Mouse (Mus musculus) stomach, adult 2 months (tissue): ENCODE data around the gene Zswim3. TPM values are rescaled to one million over a fixed set of nuclear protein-coding genes. Genes with fewer than 3 reads are reported as not detected.

Source experiments
- polyA plus RNA-seq: library from polyadenylated mRNA; depleted of rRNA; stranded (reverse); fragments of >200 nt; gene quantifications from 2 replicates; pipeline ENCODE4 v1.2.3, GENCODE M21; 2012; rRNA removed

Zswim3 gene
- 0.58 and 1.1 TPM in 2 replicates for polyA plus RNA-seq

GRCm38 (mm10) chr2:164804533-164805331 lies at the start of gene Zswim3, which contains the start of gene Acot8:
Zswim3 (plus strand) TSS chr2:164805098.
Acot8 (minus strand) TSS chr2:164804882.

GRCm38 (mm10) chr2:164769258-164770037 lies 35.5 kb upstream of the Zswim3 start, which contains the start of gene Ube2c:
Ube2c (plus strand) TSS chr2:164769898.

GRCm38 (mm10) chr2:164779481-164780086 lies 25.3 kb upstream of the Zswim3 start, which contains the start of gene Tnnc2:
Tnnc2 (minus strand) TSS chr2:164779967.

GRCm38 (mm10) chr2:164785481-164786387 lies 19.2 kb upstream of the Zswim3 start, which contains the start of gene Snx21:
Snx21 (plus strand) TSS chr2:164785823.

GRCm38 (mm10) chr2:164822636-164823165 lies 17.8 kb downstream of the Zswim3 start, which contains the start of gene Zswim1:
Zswim1 (plus strand) TSS chr2:164822686.

GRCm38 (mm10) chr2:164828437-164828836 lies 23.5 kb downstream of the Zswim3 start, which contains the start of gene Spata25:
Spata25 (minus strand) TSS chr2:164828537.

GRCm38 (mm10) chr2:164832748-164833301 lies 27.9 kb downstream of the Zswim3 start, which contains the start of gene Ctsa:
Ctsa (plus strand) TSS chr2:164832873.

GRCm38 (mm10) chr2:164833314-164833959 lies 28.5 kb downstream of the Zswim3 start, which contains the start of gene Neurl2:
Neurl2 (minus strand) TSS chr2:164833456.

GRCm38 (mm10) chr2:164857101-164857821 lies 52.4 kb downstream of the Zswim3 start, which contains the start of gene Pltp:
Pltp (minus strand) TSS chr2:164857711.

Other genes with a start within 250 kb of the Zswim3 start
- 41.0 and 51.1 TPM in 2 replicates for gene Wfdc2, start 242.7 kb upstream of the Zswim3 start, polyA plus RNA-seq
- 0.43 TPM in 1 of 2 replicates, not detected in the other for gene Spint3, start 231.6 kb upstream of the Zswim3 start, polyA plus RNA-seq
- 0.08 and 0.14 TPM in 2 replicates for gene Wfdc6a, start 219.7 kb upstream of the Zswim3 start, polyA plus RNA-seq
- 0.19 TPM in 1 of 2 replicates, not detected in the other for gene Eppin, start 211.5 kb upstream of the Zswim3 start, polyA plus RNA-seq
- gene Wfdc6b, start 191.6 kb upstream of the Zswim3 start, polyA plus RNA-seq: 0.11 TPM in 1 of 2 replicates, not detected in the other
- 0.26 TPM in 1 of 2 replicates, not detected in the other for gene Wfdc8, start 191.5 kb upstream of the Zswim3 start, polyA plus RNA-seq
- 0.09 TPM in 1 of 2 replicates, not detected in the other for gene Wfdc16, start 166.3 kb upstream of the Zswim3 start, polyA plus RNA-seq
- gene Wfdc10, start 149.1 kb upstream of the Zswim3 start, polyA plus RNA-seq: 0.30 and 3.4 TPM in 2 replicates
- gene Wfdc9, start 148.5 kb upstream of the Zswim3 start, polyA plus RNA-seq: not detected in 2 replicates
- not detected in 2 replicates for gene Wfdc11, start 131.0 kb upstream of the Zswim3 start, polyA plus RNA-seq
- gene Wfdc13, start 120.0 kb upstream of the Zswim3 start, polyA plus RNA-seq: 0.75 and 2.0 TPM in 2 replicates
- 0.20 TPM in 1 of 2 replicates, not detected in the other for gene Spint4, start 106.6 kb upstream of the Zswim3 start, polyA plus RNA-seq
- gene Spint5, start 89.8 kb upstream of the Zswim3 start, polyA plus RNA-seq: not detected in 2 replicates
- gene Wfdc3, start 59.2 kb upstream of the Zswim3 start, polyA plus RNA-seq: 0.22 TPM in 1 of 2 replicates, not detected in the other
- 9.0 and 25.3 TPM in 2 replicates for gene Dnttip1, start 59.1 kb upstream of the Zswim3 start, polyA plus RNA-seq
- 31.9 and 34.3 TPM in 2 replicates for gene Ube2c, start 35.2 kb upstream of the Zswim3 start, polyA plus RNA-seq
- 33.7 and 34.0 TPM in 2 replicates for gene Tnnc2, start 25.1 kb upstream of the Zswim3 start, polyA plus RNA-seq
- gene Snx21, start 19.3 kb upstream of the Zswim3 start, polyA plus RNA-seq: 15.0 and 20.3 TPM in 2 replicates
- gene Acot8, start 216 bp upstream of the Zswim3 start, polyA plus RNA-seq: 37.1 and 48.4 TPM in 2 replicates
- 8.0 and 8.1 TPM in 2 replicates for gene Zswim1, start 17.6 kb downstream of the Zswim3 start, polyA plus RNA-seq
- not detected in 2 replicates for gene Spata25, start 23.4 kb downstream of the Zswim3 start, polyA plus RNA-seq
- 97.4 and 104 TPM in 2 replicates for gene Ctsa, start 27.8 kb downstream of the Zswim3 start, polyA plus RNA-seq
- 3.4 and 4.2 TPM in 2 replicates for gene Neurl2, start 28.4 kb downstream of the Zswim3 start, polyA plus RNA-seq
- 43.0 and 47.2 TPM in 2 replicates for gene Pltp, start 52.6 kb downstream of the Zswim3 start, polyA plus RNA-seq
- 30.9 and 37.6 TPM in 2 replicates for gene Pcif1, start 74.2 kb downstream of the Zswim3 start, polyA plus RNA-seq
- gene Zfp335, start 106.7 kb downstream of the Zswim3 start, polyA plus RNA-seq: 16.7 and 17.1 TPM in 2 replicates
- gene Mmp9, start 135.7 kb downstream of the Zswim3 start, polyA plus RNA-seq: 1.9 and 3.6 TPM in 2 replicates
- gene Slc12a5, start 155.7 kb downstream of the Zswim3 start, polyA plus RNA-seq: 0.30 and 0.47 TPM in 2 replicates
- 9.8 and 12.4 TPM in 2 replicates for gene Ncoa5, start 229.8 kb downstream of the Zswim3 start, polyA plus RNA-seq